Mouse (Mus musculus) stomach, postnatal 0 days (tissue): Measurements from ENCODE around the gene Tbc1d19. TPM values are rescaled to one million over a fixed set of nuclear protein-coding genes. Genes with fewer than 3 reads are reported as not detected.

Source experiments
- ATAC-seq: fragments of 200-750 bp; cut with Nextera tagmentation; 2 replicates; pipeline ENCODE4 v1.8.0; 2017; ENCODE audit not compliant: low FRiP score, low TSS enrichment
- DNase-seq: peaks from one replicate; pipeline ENCODE4 v3.0.0-alpha.2; 2016; ENCODE audit warnings: low spot score
- H3K27ac ChIP-seq: fragments of 300-500 bp; sonication (generic); replicated peaks from 2 replicates; pipeline ENCODE4 v1.5.1; 2014; ENCODE audit warnings: mild to moderate bottlenecking, control low read depth
- H3K27me3 ChIP-seq: fragments of 300-500 bp; sonication (generic); 2 replicates; pipeline ENCODE4 v1.6.1; 2014; ENCODE audit warnings: low read length; ENCODE audit not compliant: control insufficient read depth, insufficient read depth
- H3K36me3 ChIP-seq: fragments of 300-500 bp; sonication (generic); 2 replicates; pipeline ENCODE4 v1.6.1; 2014; ENCODE audit warnings: low read length, mixed read lengths; ENCODE audit not compliant: control insufficient read depth, insufficient read depth
- H3K4me1 ChIP-seq: fragments of 300-500 bp; sonication (generic); replicated peaks from 2 replicates; pipeline ENCODE4 v1.6.1; 2014; ENCODE audit warnings: antibody characterized with exemption; ENCODE audit not compliant: control insufficient read depth, insufficient read depth
- H3K4me2 ChIP-seq: fragments of 300-500 bp; sonication (generic); replicated peaks from 2 replicates; pipeline ENCODE4 v1.6.1; 2014; ENCODE audit warnings: low read depth, mild to moderate bottlenecking, control low read depth, moderate library complexity
- H3K4me3 ChIP-seq: fragments of 300-500 bp; sonication (generic); 2 replicates; pipeline ENCODE4 v1.5.1; 2014; ENCODE audit warnings: low read depth, low read length, control low read depth
- H3K9ac ChIP-seq: fragments of 300-500 bp; sonication (generic); 2 replicates; pipeline ENCODE4 v1.6.1; 2014; ENCODE audit warnings: mild to moderate bottlenecking, low read length, control low read depth, mixed read lengths
- H3K9me3 ChIP-seq: fragments of 300-500 bp; sonication (generic); 2 replicates; pipeline ENCODE4 v1.6.1; 2016; ENCODE audit warnings: low read length; ENCODE audit not compliant: control insufficient read depth
- CTCF ChIP-seq: IDR thresholded peaks from 2 replicates; pipeline ENCODE4 v1.5.1; 2016; ENCODE audit warnings: antibody characterized with exemption, low read depth, mild to moderate bottlenecking, moderate library complexity
- EP300 ChIP-seq: optimal IDR thresholded peaks from 2 replicates; pipeline ENCODE3; 2016; ENCODE audit warnings: antibody characterized with exemption
- WGBS: fragments of 180-500 bp; shearing (Covaris S2); extraction: QIAGEN DNeasy Blood & Tissue Kit; methylation state at CpG from one replicate; pipeline ENCODE4 v1.1.7; 2014; 5-methylcytosine and 5-hydroxymethylcytosine counted together
- polyA plus RNA-seq: library from polyadenylated mRNA; unstranded; fragments of >200 nt; fragmentation: Nextera tagmentation; extraction: Ambion mirVana; gene quantifications from 2 replicates; pipeline ENCODE4 v1.2.1, GENCODE M21; 2015

The Tbc1d19 gene
- polyA plus RNA-seq, 1 experiment from 2014 or later: 14.7 TPM

DNA sequence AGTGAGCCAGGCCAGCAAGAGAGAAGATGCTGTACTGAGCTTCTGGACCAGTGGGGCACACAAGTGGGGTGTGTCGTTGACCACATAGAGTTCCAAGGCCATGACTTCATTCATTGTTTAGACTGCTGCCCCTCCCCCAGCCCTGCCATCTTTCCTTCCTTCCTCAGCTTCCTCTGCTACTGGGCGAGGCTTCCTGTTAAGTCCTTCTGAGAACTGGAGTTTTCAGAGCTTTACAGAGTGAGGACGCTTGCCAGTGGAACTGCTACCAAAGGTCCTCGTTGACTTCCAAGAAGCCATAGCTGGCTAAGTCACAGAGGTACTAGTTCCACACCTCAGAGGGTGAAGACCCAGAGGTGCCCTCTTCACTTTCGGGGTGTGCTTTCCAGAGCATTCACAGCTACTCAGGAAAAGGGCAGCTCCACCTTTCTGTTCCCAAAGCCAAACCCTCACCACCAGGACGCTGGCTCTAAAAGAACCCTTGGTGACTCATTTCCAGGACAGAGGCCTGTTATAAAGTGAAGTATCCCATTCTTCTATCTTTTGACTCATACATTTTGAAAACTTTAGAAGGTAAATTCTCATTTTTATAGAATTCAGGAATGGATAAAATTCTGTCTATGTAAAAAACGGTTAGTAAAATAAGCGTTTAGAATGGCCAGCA is 139.3 kb downstream of the Tbc1d19 start:
- H3K9me3 ChIP-seq: no peaks in the 10 kb centered on the region
- WGBS: 65% methylated on average over 8 of the region's 8 CpGs
- peak; percentile 73 for ATAC-seq
- H3K4me3 ChIP-seq: no peak overlapping the region
- H3K36me3 ChIP-seq: no peaks in the 10 kb centered on the region
- TF ChIP-seq CTCF: no peak
- TF ChIP-seq EP300: no peak
- DNase-seq: peak; percentile 58
- H3K9ac ChIP-seq: no peak overlapping the region
- H3K27ac ChIP-seq: peak overlapping the region; percentile 65
- H3K27me3 ChIP-seq: no peaks in the 10 kb centered on the region
- no peaks in the 10 kb centered on the region; the same call in 1 of the 2 replicates for H3K4me1 ChIP-seq
- H3K4me2 ChIP-seq: no peak overlapping the region

DNA sequence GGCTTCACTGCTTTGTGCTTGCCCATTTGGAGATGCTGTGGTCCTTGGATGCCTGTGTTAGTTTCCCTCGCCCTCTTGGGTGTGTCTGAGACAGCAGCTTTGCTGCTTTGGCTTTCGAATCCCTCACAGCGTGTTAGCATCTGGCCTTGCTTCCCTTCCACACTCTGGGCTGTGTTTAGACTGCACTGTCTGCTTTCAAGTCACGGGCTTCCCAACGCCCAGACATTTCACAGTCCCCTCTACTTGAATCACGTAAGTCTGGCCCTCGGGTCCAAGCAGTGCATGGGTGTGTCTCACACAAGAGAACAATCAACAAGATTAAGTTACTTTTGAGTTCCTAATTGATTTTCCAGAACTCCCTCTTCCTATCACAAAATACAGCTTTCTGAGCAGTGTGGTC is 140.8 kb downstream of the Tbc1d19 start:
- DNase-seq (no peak), ATAC-seq (peak; percentile 41; the same call in 1 of the 2 replicates)
- WGBS: 27% methylated on average over 7 of the region's 7 CpGs

GRCm38 (mm10) chr5:53953216-53953615 is 143.8 kb downstream of the Tbc1d19 start:
- Histone ChIP-seq H3K27me3 (no peaks in the 10 kb centered on the region), H3K4me1 (no peaks in the 10 kb centered on the region; the same call in 1 of the 2 replicates), H3K9me3 (no peaks in the 10 kb centered on the region), H3K4me2 (no peak overlapping the region), H3K9ac (no peak overlapping the region), H3K36me3 (no peaks in the 10 kb centered on the region), H3K4me3 (no peak overlapping the region), H3K27ac (no peak overlapping the region)
- no peak for TF ChIP-seq CTCF
- TF ChIP-seq EP300: no peak
- no peak for DNase-seq
- ATAC-seq: no peak

More for the DNA sequence above, 140.8 kb downstream of the Tbc1d19 start:
- TF ChIP-seq EP300 (no peak), CTCF (no peak)
- H3K4me1 ChIP-seq: no peaks in the 10 kb centered on the region; the same call in 1 of the 2 replicates
- H3K36me3 ChIP-seq: no peaks in the 10 kb centered on the region
- no peak overlapping the region for H3K27ac ChIP-seq
- no peak overlapping the region for H3K4me3 ChIP-seq
- H3K4me2 ChIP-seq: no peak overlapping the region
- no peak overlapping the region for H3K9ac ChIP-seq
- no peaks in the 10 kb centered on the region for H3K27me3 ChIP-seq
- H3K9me3 ChIP-seq: no peaks in the 10 kb centered on the region

Other genes with a start within 250 kb of the Tbc1d19 start
- gene Cckar, start 101.9 kb upstream of the Tbc1d19 start, polyA plus RNA-seq: 19.9 and 21.7 TPM in 2 replicates
- 14.0 TPM in 2 replicates for gene Stim2, start 188.9 kb downstream of the Tbc1d19 start, polyA plus RNA-seq